Mouse (Mus musculus) liver, embryonic 16.5 days (tissue): ENCODE data around the gene Rrnad1. TPM values are rescaled to one million over a fixed set of nuclear protein-coding genes. Genes with fewer than 3 reads are reported as not detected.

ENCODE experiments used
- ATAC-seq: fragments of 200-750 bp; cut with Nextera tagmentation; 2 replicates; pipeline ENCODE4 v1.8.0; 2017; ENCODE audit warnings: low read depth, mild to moderate bottlenecking, moderate number of reproducible peaks, moderate library complexity
- H3K27ac ChIP-seq: fragments of 300-500 bp; sonication (generic); 2 replicates; pipeline ENCODE4 v1.5.1; 2014; ENCODE audit warnings: mild to moderate bottlenecking, low read length
- H3K27me3 ChIP-seq: fragments of 300-500 bp; sonication (generic); 2 replicates; pipeline ENCODE4 v1.6.1; 2014; ENCODE audit warnings: low read depth, low read length, mixed read lengths; ENCODE audit not compliant: control insufficient read depth, insufficient read depth
- H3K36me3 ChIP-seq: fragments of 300-500 bp; sonication (generic); 2 replicates; pipeline ENCODE4 v1.6.1; 2014; ENCODE audit warnings: mild to moderate bottlenecking; ENCODE audit not compliant: control insufficient read depth, insufficient read depth
- H3K4me1 ChIP-seq: fragments of 300-500 bp; sonication (generic); 2 replicates; pipeline ENCODE4 v1.6.1; 2014; ENCODE audit warnings: low read depth, low read length, mixed read lengths; ENCODE audit not compliant: control insufficient read depth
- H3K4me2 ChIP-seq: fragments of 300-500 bp; sonication (generic); 2 replicates; pipeline ENCODE4 v1.6.1; 2014; ENCODE audit warnings: low read depth, low read length, mixed read lengths
- H3K4me3 ChIP-seq: fragments of 300-500 bp; sonication (generic); 2 replicates; pipeline ENCODE4 v1.5.1; 2014; ENCODE audit warnings: low read depth, mild to moderate bottlenecking, low read length
- H3K9ac ChIP-seq: fragments of 300-500 bp; sonication (generic); 2 replicates; pipeline ENCODE4 v1.6.1; 2014; ENCODE audit warnings: low read depth, low read length
- H3K9me3 ChIP-seq: fragments of 300-500 bp; sonication (generic); replicated peaks from 2 replicates; pipeline ENCODE4 v1.6.1; 2016; ENCODE audit warnings: low read length; ENCODE audit not compliant: control insufficient read depth
- WGBS: fragments of 180-500 bp; shearing (Covaris S2); extraction: QIAGEN DNeasy Blood & Tissue Kit; methylation state at CpG from one replicate; pipeline ENCODE4 v1.1.7; 2014; ENCODE audit not compliant: insufficient replicate concordance; 5-methylcytosine and 5-hydroxymethylcytosine counted together
- polyA plus RNA-seq: library from polyadenylated mRNA; unstranded; fragments of >200 nt; fragmentation: Nextera tagmentation; extraction: Ambion mirVana; gene quantifications from 2 replicates; pipeline ENCODE4 v1.2.1, GENCODE M21; 2015

The Rrnad1 gene
- polyA plus RNA-seq, 1 experiment from 2014 or later, result 5.7 TPM

DNA sequence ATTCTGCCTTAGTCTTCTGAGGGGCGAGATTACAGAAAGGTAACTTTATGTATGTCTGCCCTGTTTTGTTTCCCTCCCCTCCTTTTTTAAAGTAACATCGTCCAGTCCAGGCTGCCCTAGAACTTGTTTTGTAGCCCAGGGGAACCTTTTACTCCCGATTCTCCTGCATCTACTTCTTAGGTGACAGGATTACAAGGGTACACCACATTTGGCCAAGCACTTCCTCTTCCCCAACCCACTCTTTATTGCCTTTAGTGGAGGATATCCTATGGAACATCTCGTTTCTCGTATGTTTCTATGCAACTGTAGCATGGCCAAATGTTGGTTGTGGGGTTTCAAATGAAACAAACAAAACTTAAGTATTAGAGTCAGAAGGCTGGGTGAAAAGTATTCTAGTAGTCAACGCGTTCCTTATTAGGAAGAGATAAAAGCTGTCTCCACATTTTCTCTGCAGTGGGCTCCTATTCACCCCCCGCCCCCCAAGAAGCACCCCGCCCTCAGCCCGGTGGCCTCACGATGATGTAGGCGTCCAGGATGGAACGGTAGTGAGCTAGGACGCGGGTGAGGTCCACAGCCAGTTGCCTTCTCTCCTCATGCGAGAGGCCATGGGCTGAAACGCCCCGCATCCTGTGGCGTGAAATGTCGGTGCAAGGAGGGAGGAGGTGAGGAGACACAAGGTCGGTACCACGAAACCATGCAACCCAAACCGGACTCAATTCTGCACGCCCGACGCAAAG, 1.0 kb downstream of the Rrnad1 start:
- no peaks in the 10 kb centered on the region for H3K27me3 ChIP-seq
- WGBS, result 2% methylated on average over 26 of the region's 26 CpGs
- H3K9ac ChIP-seq, result peak overlapping the region; percentile 90
- peak overlapping the region; percentile 96 for H3K4me3 ChIP-seq
- no peaks in the 10 kb centered on the region for H3K9me3 ChIP-seq
- peak overlapping the region; percentile 93 for H3K27ac ChIP-seq
- H3K36me3 ChIP-seq, result peaks cover 25% of the 10 kb centered on the region
- H3K4me2 ChIP-seq, result peak overlapping the region; percentile 90
- peaks cover 26% of the 10 kb centered on the region for H3K4me1 ChIP-seq
- peak; percentile 22 for ATAC-seq

DNA sequence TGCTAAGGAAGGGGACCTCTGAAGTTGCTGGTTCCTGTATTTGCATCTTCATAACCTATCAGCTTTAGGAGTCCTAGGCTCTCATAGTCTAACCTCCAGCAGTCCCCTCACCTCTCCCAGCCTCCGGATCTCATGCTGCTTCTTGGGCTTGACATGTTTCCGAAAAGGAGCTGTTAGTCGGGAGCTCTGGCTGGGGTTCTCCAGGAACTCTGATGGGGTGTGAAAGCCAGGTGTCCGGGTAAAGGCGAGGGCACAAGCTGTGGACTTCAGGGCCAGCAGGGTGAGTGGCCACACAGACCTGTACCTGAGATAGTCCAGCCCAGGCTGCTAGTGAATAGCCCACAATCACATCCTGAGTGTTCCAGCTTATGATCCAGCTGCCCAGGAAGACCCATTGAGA, 3.1 kb downstream of the Rrnad1 start:
- Histone ChIP-seq H3K9me3 (no peaks in the 10 kb centered on the region), H3K36me3 (peaks cover 40% of the 10 kb centered on the region), H3K9ac (no peak overlapping the region), H3K27me3 (no peaks in the 10 kb centered on the region), H3K4me2 (no peak overlapping the region), H3K4me3 (no peak overlapping the region), H3K4me1 (peaks cover 21% of the 10 kb centered on the region), H3K27ac (no peak overlapping the region)
- 89% methylated on average over 5 of the region's 5 CpGs for WGBS
- ATAC-seq, result no peak

DNA sequence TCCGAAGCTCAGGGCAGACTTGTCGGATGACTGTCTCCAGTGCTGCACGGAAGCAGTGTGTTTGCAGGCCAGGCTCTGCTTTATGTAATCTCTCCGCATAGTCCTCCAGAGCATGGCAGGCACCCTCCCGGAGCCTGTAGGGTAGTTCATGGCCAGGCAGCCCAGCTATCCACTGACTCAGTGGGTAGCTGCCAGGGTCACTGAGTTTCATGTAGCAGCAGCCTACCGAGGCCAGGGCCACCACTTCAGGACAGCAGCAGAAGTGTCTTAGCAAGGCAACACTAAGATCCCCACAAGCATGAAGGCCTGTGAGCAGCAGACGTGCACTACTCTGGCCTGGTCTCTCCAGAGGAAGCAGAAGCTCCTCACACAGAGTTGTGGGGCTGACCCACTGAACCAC, 5.5 kb downstream of the Rrnad1 start:
- Histone ChIP-seq H3K4me3 (no peak overlapping the region), H3K4me1 (peaks cover 9% of the 10 kb centered on the region), H3K9me3 (no peaks in the 10 kb centered on the region), H3K27ac (no peak overlapping the region), H3K36me3 (peaks cover 45% of the 10 kb centered on the region), H3K27me3 (no peaks in the 10 kb centered on the region), H3K4me2 (no peak overlapping the region), H3K9ac (no peak overlapping the region)
- no peak for ATAC-seq
- WGBS, result 81% methylated on average over 7 of the region's 7 CpGs

DNA sequence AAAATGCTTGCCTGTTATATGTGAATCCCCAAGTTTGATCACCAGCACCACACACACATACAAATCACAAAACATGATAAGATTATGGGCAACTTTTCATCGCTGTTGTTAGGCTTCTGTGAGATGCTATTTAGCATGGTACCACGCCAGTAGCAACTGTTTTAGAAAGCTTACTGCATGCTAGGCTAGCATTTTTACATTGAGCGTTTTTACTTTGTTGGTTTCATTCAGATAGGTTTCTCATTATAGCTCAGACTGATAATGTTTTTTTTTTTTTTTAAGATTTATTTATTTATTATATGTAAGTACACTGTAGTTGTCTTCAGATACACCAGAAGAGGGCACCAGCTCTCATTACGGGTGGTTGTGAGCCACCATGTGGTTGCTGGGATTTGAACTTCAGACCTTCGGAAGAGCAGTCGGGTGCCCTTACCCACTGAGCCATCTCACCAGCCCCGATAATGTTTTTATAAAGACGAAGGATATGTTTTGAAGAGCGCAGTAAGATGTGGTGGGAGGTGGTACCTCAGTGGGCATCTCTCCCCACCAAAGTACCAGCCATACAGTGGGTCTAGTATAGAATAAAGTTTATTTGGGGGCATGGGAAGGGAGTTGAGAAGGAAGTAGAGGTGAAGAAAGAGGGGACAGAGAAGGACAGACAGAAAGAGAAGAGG, 10.1 kb downstream of the Rrnad1 start:
- Histone ChIP-seq H3K36me3 (peaks cover 46% of the 10 kb centered on the region), H3K9ac (peak overlapping the region; percentile 73)
- WGBS, result 45% methylated on average over 9 of the region's 9 CpGs

DNA sequence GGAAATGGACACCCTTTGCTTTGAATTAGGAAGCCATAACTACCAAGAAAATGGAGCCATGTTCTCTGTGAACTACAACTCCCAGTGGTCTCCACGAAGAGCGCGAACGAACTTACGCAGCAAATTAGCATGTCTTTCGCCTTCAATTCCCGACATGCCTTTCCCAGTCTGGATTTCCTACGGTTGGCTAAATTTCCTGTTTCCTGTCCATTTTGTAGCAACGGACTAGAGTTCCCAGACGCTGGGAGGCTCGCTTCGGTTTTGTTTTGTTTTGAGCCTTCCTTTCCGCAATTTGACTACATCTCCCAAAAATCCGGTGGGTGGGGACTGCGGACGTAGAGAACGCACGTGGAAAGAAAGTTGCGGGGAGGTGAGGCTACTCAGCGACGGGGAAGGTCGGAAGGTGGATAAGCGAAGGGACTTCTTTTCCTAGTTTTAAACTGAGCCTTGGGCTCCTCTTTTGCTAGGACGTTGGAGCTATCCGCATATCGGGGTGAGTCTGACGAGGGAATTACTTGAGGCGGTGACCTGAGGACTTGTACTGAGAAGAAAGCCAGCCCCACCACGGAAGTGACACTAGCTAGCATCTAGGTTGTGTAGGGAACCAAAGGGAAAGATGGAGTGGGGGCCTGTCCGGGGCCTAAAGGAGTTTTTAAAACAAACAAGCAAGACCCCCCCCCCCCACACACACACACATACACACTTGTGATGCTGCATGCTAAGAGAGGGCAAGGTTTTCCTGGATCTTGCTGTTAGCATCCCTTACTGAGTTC, 11.0 kb downstream of the Rrnad1 start, which contains the start of gene Mrpl24:
Mrpl24 (plus strand) TSS at position 171 of the 773 bp plus-strand sequence.
- 0% methylated on average over 30 of the region's 30 CpGs for WGBS

More for the DNA sequence above, 10.1 kb downstream of the Rrnad1 start:
- Histone ChIP-seq H3K4me2 (peak overlapping the region; percentile 84), H3K4me1 (peaks cover 11% of the 10 kb centered on the region), H3K27me3 (no peaks in the 10 kb centered on the region), H3K9me3 (no peaks in the 10 kb centered on the region), H3K27ac (no peak overlapping the region), H3K4me3 (peak overlapping the region; percentile 78)
- ATAC-seq, result no peak

DNA sequence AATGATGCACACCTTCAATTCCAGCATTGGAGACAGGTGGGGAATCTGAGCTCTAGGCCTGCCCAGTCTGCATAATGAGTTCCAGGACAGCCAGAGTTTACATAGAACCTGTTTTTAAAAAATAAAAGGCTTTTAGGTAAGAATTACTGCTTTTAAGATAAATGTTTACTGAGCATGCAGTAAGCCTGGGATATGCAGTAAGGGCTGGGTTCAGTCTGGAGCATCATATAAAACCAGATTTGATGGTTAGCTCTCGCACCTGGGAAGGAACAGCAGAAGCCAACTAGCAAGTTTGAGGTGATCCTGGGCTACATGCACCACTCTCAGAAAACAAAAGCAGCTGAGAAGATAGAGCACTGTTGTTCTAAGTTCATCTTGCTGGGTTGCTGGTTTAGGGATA, 12.0 kb downstream of the Rrnad1 start:
- 85% methylated on average over 1 of the region's 1 CpGs for WGBS
- Histone ChIP-seq H3K4me1 (peaks cover 22% of the 10 kb centered on the region), H3K4me2 (peak overlapping the region; percentile 84), H3K9ac (no peak overlapping the region), H3K4me3 (no peak overlapping the region), H3K9me3 (no peaks in the 10 kb centered on the region), H3K27me3 (no peaks in the 10 kb centered on the region), H3K36me3 (peaks cover 47% of the 10 kb centered on the region), H3K27ac (peak overlapping the region; percentile 84)
- ATAC-seq, result no peak

More for the DNA sequence above, 11.0 kb downstream of the Rrnad1 start, which contains the start of gene Mrpl24:
- Histone ChIP-seq H3K36me3 (peaks cover 46% of the 10 kb centered on the region), H3K4me1 (peaks cover 12% of the 10 kb centered on the region), H3K4me3 (peak within 1 kb of the TSS; percentile 78), H3K9ac (peak within 1 kb of the TSS; percentile 73), H3K27me3 (no peaks in the 10 kb centered on the region), H3K27ac (peak within 1 kb of the TSS; percentile 84), H3K4me2 (peak within 1 kb of the TSS; percentile 84), H3K9me3 (no peaks in the 10 kb centered on the region)
- ATAC-seq, result peak; percentile 83

DNA sequence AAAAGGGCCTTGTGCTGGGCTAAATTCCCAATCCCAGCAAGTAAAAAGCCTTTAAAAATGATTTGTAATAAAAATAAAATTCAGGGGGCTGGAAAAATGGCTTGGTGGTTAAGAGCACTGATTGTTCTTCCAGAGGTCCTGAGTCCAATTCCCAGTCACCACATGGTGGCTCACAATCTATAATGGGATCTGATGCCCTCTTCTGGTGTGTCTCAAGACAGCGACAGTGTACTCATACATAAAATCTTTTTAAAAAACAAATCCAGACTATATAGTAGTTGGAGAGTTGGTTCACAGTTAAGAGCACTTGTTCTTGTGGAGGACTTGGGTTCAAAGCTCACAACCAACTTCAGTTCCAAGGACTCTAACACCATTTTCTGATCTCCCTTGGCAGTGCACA, 13.5 kb downstream of the Rrnad1 start:
- Histone ChIP-seq H3K9ac (no peak overlapping the region), H3K27me3 (no peaks in the 10 kb centered on the region), H3K9me3 (no peaks in the 10 kb centered on the region), H3K4me2 (no peak overlapping the region), H3K36me3 (peaks cover 41% of the 10 kb centered on the region), H3K27ac (no peak overlapping the region), H3K4me1 (peaks cover 36% of the 10 kb centered on the region), H3K4me3 (no peak overlapping the region)
- ATAC-seq, result no peak
- WGBS, result 79% methylated on average over 1 of the region's 1 CpGs

DNA sequence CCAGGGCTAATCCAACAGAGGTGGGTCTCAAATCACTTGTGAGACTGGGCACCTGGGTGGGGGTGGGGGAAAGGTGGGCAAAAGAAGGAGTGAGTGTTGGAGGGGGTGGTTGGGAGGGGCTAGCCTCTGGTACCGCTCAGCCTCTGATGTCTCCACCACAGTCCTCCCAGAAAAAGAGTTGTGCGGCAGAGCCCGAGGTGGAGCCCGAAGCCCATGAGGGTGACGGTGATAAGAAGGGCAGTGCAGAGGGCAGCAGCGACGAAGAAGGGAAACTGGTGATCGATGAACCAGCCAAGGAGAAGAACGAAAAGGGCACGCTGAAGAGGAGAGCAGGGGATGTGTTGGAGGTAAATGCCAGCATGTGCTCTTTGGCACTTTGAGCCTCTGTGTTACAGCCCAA, 16.6 kb downstream of the Rrnad1 start:
- H3K27ac ChIP-seq, result peak overlapping the region; percentile 40; the same call in 1 of the 2 replicates
- H3K36me3 ChIP-seq, result peaks cover 40% of the 10 kb centered on the region

More for the DNA sequence above, 16.6 kb downstream of the Rrnad1 start:
- H3K27me3 ChIP-seq, result no peaks in the 10 kb centered on the region
- ATAC-seq, result 0 out of 2 replicates have a peak, but pooled peaks have one; percentile 20
- no peak overlapping the region for H3K4me3 ChIP-seq
- H3K4me1 ChIP-seq, result peaks cover 58% of the 10 kb centered on the region
- H3K4me2 ChIP-seq, result peak overlapping the region; percentile 15; the same call in 1 of the 2 replicates
- no peak overlapping the region for H3K9ac ChIP-seq
- WGBS, result 46% methylated on average over 10 of the region's 10 CpGs
- H3K9me3 ChIP-seq, result no peaks in the 10 kb centered on the region
